Comparison of ENCODE assay signal across 9 mouse cellular contexts in the genomic region with DNA sequence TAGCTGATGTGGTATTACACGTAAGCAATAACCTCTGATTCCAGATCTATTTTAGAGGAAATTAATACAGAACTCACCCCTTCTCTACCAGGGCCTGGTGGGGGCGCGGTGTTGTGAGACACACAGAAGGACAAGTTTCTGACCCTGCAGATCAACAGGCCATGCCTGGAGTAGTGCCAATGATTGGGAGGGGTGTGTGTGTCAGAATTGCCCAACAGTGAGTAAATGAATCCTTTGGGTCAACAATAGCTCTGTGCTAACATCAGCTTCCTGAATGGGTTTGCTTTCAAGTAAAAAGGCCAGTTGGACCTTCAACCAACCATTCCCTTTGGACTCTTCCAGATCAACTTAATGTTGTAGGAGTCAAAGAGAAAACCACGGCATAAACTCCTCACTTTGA. TPM values are rescaled to one million over a fixed set of nuclear protein-coding genes. Genes with fewer than 3 reads are reported as not detected.
DNase-seq lines count a peak whose midpoint lies in the region.
"Had no signal": no experiment of that assay in that cellular context is flagged by ENCODE, and none has a peak within 500 bp of the region (broad histone marks: within the 10 kb centered on the region; RNA-seq: fewer than 3 reads in every experiment).

No protein-coding gene starts in this region.

- 33% methylated on average over 4 of the region's 4 CpGs for WGBS in large intestine, adult 2 months

- peak; percentile 36 for DNase-seq in 3T3-L1 (ENCODE audit: low read depth, low spot score)
- DNase-seq in 416B (ENCODE audit: low read depth): peak; percentile 49
- peak; percentile 73 for DNase-seq in large intestine, adult 2 months (ENCODE audit: low read depth, low spot score)
- DNase-seq in lung, postnatal 14 days: peak; percentile 50
- DNase-seq in right cerebral cortex, postnatal 4 days: no peak
- DNase-seq in cerebellum, adult 18-20 months: no peak
- no peak for DNase-seq in thymus, adult 18-20 months
- DNase-seq: cerebellum, postnatal 36 days; kidney, adult 9 months had no signal

RNA-seq across cellular contexts. Expression of gene Kcnv2, which starts 6.3 kb away (rescaled TPM):
- 0.02 and 0.03 TPM in 2 replicates for polyA plus RNA-seq in large intestine, adult 2 months (2012; rRNA removed)

Comparison
In these comparisons a context has a peak if more than half of its experiments do, and no peak if none do; other contexts are left out.
1. DNase-seq: peak in 3T3-L1 (single experiment), 416B (single experiment), large intestine, adult 2 months (single experiment) and lung, postnatal 14 days (single experiment); none in right cerebral cortex, postnatal 4 days (single experiment), cerebellum, adult 18-20 months (0 of 2) and thymus, adult 18-20 months (0 of 2).